Mouse (Mus musculus): ENCODE results near the gene Chrna3. TPM values are rescaled to one million over a fixed set of nuclear protein-coding genes. Genes with fewer than 3 reads are reported as not detected.

The Chrna3 gene
- under 1 TPM; 0.77 to 0.91 TPM for total RNA-seq (2021)

GRCm38 (mm10) chr9:55026275-55026663 is at the start of gene Chrna3:
Gene Chrna3 (minus strand): TSS chr9:55026562.
- intact Hi-C loops (cut with DNase I): no loop called here

GRCm38 (mm10) chr9:55067965-55068265 is 41.6 kb upstream of the Chrna3 start:
- intact Hi-C loops (cut with DNase I): no loop called here
- DNase-seq (ENCODE audit: low spot score in 2 of 2): no peak

More at GRCm38 (mm10) chr9:55026275-55026663, at the start of gene Chrna3:
- DNase-seq (ENCODE audit: low spot score in 2 of 2): no peak

GRCm38 (mm10) chr9:55067260-55067964 is 41.0 kb upstream of the Chrna3 start:
- intact Hi-C loops (cut with DNase I): no loop called here
- DNase-seq (ENCODE audit: low spot score in 2 of 2): no peak

DNA sequence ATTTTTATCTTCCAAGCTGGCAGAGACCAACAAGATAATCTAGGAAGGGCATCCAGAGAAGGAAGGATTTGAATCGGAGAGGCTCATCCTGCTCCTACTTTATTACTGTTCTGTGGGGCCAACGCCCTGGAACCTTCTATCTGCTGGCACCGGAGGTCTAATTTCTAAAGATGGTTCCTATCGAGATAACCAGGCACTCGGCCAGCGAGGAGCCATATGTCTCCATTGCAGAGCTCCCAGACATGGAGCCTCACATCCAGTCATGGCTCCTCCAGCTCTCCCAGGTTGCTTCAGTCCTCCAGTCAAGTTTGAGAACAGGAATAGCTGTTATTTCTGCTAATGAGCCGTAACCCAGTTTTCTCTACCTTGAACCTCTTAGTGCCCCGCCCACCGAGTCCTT is 38.9 kb upstream of the Chrna3 start:
- DNase-seq (ENCODE audit: low spot score in 2 of 2): no peak
- intact Hi-C loops (cut with DNase I): no loop called here

- no peak for DNase-seq (ENCODE audit: low spot score in 2 of 2)
- intact Hi-C loops (cut with DNase I): no loop called here
Observed at GRCm38 (mm10) chr9:55058067-55058466, 31.7 kb upstream of the Chrna3 start.

DNA sequence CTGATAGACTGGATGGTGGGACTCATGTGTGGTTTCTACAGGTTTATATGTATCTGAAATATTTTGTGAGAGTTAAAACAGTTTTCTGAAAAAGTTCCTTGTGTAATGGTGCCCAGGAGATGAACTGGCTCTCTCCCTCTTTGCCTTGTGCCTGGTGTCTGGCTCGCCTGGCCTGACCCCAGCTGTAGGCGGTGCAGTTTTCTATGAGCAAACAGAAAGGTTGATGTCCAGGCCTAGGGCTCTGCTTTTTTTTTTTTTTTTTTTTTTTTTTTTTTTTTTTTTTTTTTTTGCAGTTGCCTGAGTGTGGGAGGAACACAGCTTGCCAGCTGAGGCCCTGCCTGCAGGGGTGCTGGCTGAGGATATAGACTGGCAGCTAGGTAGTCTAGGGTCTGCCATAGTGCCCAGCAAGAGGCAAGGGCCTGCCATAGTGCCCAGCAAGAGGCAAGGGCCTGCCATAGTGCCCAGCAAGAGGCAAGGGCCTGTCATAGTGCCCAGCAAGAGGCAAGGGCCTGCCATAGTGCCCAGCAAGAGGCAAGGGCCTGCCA is 29.1 kb upstream of the Chrna3 start:
- DNase-seq (ENCODE audit: low spot score in 2 of 2): no peak

DNA sequence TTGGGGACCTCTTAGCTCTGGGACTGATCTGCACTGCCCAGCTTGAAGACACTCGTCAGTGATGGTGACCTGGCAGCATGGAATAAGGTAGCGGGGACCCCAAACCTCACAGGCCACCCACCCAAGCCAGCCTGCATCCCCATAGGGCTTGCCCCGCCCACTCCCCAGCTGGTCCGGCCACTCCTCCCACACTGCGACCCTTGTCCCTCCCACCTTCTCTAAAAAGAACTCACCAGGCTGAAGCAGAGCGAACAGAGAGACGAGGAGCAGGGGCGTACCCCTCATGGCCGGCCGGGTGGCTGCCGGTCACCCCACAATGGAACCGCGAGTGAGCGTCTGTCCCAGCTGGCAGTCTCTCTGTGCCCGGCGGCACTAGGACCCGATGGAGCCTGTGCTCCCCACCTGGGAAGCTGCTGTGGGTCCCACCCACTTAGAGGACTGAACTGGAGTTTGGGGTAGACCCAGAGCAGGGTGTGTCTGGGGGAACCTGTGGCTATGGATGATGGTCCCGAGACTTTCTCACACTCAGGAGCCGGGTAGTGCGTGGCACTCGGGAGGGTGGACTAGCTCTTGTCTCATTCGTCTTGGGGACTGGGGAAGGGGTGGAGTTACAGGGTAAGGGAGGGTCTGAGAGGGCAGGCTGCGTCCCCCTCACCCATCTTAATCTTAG is 22.0 kb upstream of the Chrna3 start, which contains the start of gene Chrnb4:
Gene Chrnb4, minus strand, starts transcription at position 569 of the 670 bp plus-strand sequence.
- intact Hi-C loops (cut with DNase I): loop anchor here (5.0 kb wide), 1 partner anchor 59 kb away; no protein-coding TSS in a partner anchor
- DNase-seq (ENCODE audit: low spot score in 2 of 2): no peak

More for the DNA sequence above, 29.1 kb upstream of the Chrna3 start:
- intact Hi-C loops (cut with DNase I): no loop called here

DNA sequence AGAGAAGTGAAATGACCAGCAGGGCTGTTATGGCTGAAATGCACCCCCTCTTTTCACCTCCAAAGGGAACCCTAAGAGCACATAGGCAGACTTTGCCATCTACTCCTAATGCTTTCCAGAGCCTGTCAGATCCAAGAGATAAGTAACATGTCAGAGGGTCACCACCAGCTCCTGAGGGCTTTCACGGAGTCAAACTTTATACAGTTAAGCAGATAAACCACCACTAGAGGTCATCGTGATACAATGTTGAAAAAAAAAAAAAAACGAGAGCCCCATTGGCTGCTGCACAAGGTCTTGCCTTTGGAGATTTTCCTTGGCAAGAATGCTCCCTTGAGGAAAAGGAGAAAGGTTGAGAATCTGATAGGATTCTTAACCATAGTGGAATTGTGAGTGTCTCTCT is 20.4 kb upstream of the Chrna3 start:
- DNase-seq (ENCODE audit: low spot score in 2 of 2): no peak
- intact Hi-C loops (cut with DNase I): loop anchor here (5.0 kb wide), 1 partner anchor 61 kb away; no protein-coding TSS in a partner anchor

DNA sequence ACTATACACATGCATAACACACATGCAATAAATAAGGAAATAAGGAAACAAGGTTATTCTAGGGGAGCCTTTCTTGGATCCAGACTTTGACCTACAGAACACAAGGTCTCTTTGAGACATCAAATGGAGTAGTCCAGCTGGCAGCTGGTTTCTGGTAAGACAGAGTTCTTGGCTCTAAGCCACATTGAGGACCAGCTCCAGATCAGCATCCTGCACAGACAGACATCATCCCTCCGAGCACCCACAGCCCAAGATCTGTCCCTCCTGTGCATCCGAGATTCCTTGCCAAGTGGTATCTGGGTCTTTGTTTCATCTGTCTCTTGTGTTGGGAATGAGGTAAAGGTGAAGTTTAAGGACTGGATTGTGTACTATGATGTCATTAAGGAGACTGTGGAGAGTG is 18.6 kb upstream of the Chrna3 start:
- intact Hi-C loops (cut with DNase I): loop anchor here (5.0 kb wide), 1 partner anchor 62 kb away; no protein-coding TSS in a partner anchor
- DNase-seq (ENCODE audit: low spot score in 2 of 2): no peak

DNA sequence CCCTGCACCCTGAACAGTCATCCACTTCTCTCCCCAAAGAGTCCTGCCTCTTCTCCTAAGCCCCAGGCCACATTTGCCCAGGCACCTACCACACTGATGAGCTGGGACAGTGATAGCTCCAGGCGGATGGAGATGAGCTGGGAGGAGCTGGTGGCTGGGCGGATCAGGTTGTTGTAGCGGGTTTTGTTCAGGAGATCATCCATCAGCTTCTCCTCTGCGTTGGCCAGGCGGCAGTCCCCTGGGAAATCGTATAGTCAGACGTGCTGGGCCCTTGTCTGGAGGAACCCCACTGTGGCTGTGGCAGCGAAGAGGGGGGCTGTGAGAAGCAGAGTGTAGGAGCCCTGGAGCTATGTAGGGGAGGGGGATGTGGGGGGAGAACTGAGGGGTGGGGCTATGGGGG is 17.3 kb upstream of the Chrna3 start:
- intact Hi-C loops (cut with DNase I): no loop called here

DNA sequence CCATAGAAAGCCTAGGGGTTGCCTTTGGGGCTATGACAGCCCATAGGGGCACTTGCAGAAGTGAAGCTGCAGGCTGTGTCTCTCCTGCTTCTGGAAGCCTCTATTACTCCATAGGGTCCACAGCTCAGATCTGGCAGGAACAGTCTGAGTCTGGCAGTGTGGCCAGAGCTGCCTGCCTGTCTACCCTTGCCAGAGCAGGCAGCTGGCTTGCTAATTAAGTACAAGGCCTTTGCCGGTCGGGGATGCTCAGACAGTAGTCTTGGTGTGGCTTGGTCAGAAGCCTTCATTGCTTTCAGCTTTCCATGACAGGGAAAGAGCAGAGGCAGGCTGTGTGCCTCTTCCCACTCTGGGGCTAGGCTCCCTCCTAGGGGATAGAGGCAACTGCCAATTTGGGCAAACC is 15.0 kb upstream of the Chrna3 start:
- intact Hi-C loops (cut with DNase I): no loop called here
- DNase-seq (ENCODE audit: low spot score in 2 of 2): no peak

More for the DNA sequence above, 17.3 kb upstream of the Chrna3 start:
- DNase-seq (ENCODE audit: low spot score in 2 of 2): no peak

DNA sequence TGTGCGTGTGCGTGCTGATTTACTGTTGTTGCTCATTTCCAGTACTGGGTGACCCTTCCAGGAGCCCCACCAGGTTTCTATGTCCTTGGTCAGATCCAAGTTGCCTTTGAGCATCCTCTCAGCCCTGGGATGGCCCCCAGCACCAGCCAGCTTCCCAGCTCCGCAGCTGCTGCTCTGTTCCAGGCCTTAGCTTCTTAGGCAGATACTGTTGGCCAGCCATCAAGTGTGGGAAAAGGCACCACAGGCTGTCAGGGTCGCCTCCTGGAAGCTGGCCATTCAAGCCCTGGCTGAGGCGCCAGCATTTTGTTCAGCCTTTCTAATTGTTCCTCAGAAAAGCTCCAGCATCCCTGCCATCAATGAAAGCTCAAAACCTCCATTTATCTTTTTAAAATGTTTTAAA is 13.6 kb upstream of the Chrna3 start:
- intact Hi-C loops (cut with DNase I): no loop called here
- DNase-seq (ENCODE audit: low spot score in 2 of 2): no peak

- no peak for DNase-seq (ENCODE audit: low spot score in 2 of 2)
- intact Hi-C loops (cut with DNase I): no loop called here
Observed at GRCm38 (mm10) chr9:55038948-55039347, 12.6 kb upstream of the Chrna3 start.

DNA sequence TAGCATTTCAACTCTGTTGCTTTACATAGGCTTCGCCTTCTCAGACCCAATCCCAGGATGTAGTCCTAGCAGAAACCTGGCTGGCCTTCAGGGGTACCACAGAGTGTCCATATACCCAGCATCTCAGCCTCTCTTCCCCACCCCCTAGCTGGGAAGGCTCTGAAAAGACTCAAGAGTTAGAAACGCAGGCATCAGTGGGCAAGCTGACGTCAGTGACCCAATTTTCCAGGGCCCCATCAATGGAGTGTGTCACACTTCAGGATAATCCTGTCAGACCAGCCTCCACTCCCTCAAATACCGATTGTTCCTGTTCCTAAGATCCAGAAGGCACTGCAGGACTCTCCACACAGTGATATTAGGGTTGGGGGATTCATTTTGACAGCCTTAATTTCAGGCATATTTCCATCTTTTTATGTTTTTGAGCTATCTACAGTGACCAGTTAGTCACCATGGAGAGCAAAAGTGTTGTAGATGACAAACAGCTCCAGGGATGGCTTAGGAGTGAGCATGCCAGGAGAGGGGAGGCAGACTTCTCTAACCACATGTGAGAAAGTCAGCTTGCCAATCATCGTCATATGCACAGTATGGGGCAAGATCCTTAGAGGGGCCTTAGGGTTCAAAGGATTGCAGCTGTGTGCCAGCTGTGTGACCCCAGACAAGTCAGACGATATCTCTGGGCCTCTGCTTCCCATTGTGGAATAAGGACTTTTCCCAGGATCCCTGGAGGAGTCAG is 5.2 kb upstream of the Chrna3 start:
- intact Hi-C loops (cut with DNase I): no loop called here
- DNase-seq (ENCODE audit: low spot score in 2 of 2): no peak

- intact Hi-C loops (cut with DNase I): no loop called here
- no peak for DNase-seq (ENCODE audit: low spot score in 2 of 2)
Observed at GRCm38 (mm10) chr9:55025534-55026274, 658 bp downstream of the Chrna3 start.

DNA sequence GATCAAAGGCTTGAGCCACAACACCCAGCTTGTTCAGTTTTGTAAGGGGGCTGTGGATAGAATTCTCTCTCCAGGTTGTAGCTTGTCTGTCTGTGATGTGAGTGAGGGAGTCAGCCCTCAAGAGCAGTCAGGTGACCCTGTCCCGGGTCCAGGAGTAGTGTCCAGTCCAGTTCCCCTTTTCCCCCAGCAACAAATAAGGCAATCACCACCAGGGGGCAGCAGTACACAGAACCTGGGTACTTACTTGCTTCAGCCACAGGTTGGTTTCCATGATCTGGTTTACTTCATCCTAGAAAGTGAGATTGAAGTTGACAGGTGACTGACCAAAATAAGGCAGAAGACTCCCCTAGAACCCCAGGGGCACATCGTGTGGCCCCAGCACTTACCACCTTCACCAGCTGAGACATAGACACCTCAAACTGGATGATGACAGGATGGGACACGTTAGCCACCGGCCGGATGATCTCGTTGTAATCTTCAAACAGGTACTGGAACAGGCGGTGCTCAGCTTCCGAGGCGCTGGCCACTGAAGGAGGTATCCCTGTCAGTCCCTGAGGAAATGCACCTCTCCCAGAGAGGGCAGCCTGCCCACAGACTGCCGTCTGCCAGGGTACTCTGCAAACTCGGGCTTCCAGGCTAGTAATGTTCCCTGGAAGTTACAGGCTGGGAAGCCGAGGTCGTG is 2.3 kb downstream of the Chrna3 start:
- intact Hi-C loops (cut with DNase I): loop anchor here (1.0 to 5.0 kb wide), 2 partner anchors 86 to 288 kb away; no protein-coding TSS in a partner anchor
- peak; percentile 45 to 60 for DNase-seq (ENCODE audit: low spot score in 2 of 2)

- intact Hi-C loops (cut with DNase I): loop anchor here (5.0 kb wide), 1 partner anchor 289 kb away; no protein-coding TSS in a partner anchor
- DNase-seq (ENCODE audit: low spot score in 2 of 2): no peak
Observed at GRCm38 (mm10) chr9:55023326-55023725, 3.0 kb downstream of the Chrna3 start.

DNA sequence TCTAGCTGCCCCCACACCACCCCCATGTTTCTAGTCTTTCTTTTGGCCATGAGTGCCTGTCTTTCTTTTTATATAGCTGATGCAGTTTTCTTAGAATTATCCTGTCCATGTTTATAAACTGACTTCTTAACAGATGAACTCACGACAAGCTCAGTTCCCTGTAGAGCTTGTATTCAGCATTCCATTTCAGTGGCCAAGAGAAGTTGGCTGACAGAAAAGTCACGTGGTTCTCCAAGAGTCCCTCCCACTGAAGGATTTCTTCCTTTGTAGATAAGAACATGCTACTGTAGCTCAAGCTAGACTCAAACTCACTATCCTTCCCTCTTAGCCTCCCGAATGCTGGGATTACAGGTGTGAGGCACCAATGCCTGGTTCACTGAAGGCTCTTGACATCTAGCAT is 9.4 kb downstream of the Chrna3 start:
- no peak for DNase-seq (ENCODE audit: low spot score in 2 of 2)
- intact Hi-C loops (cut with DNase I): no loop called here
